Mouse (Mus musculus) adrenal gland, postnatal 10 days (tissue): ENCODE results near the gene Ankrd39. TPM values are rescaled to one million over a fixed set of nuclear protein-coding genes. Genes with fewer than 3 reads are reported as not detected.

Experiments used
- DNase-seq: peaks from one replicate; pipeline ENCODE4 v3.0.0; 2021; ENCODE audit warnings: mixed read lengths
- total RNA-seq, 2 experiments: library from RNA; stranded (reverse); gene quantifications; 2 replicates each; pipeline ENCODE4 v1.2.3; 2021

Gene Ankrd39
- total RNA-seq, 2 experiments from 2014 or later: 12.9 to 21.6 TPM

DNA sequence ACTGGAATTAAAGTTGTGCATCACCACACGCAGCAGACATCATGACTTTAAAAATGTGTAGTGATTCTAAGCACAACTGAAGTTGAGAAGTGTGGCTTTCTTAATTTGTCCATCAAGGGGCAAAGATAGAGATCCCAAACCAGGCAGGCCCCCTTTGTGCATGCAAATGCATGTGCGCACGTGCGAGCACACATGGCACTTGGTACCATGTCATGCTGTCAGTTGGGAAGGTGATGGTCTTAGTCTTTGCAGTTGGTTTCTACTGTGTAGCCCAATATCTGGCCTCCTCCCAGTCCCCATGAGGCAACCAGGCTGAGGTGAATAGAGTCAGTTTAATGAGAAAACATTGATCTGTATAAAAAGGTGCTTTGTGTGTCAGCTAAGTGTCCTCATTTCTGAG is 17.4 kb downstream of the Ankrd39 start:
- DNase-seq: no peak

GRCm38 (mm10) chr1:36529274-36529673 is 18.0 kb downstream of the Ankrd39 start:
- DNase-seq: no peak

- peak; percentile 50 for DNase-seq
Observed at GRCm38 (mm10) chr1:36528351-36528750, 18.9 kb downstream of the Ankrd39 start.

DNA sequence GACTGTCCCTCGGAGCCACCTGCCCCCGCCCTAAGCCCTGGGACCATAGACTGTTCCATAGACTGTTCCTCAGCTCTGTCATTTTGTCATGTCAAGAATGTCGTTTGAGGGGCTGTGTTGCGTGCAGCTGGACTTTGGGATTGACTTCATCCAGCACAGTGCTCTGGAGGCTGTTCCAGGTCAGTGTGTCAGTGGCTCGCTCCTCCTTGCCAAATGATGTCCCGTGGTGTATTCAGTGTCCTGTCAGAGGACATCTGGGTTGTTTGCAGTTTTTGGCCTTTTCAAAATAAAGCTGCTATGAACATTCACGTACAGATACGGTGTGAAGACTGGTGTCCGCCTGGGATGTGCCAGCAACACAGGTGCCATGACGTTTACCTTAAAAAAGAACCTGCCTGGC is 20.3 kb downstream of the Ankrd39 start:
- no peak for DNase-seq

- DNase-seq: no peak
Observed at GRCm38 (mm10) chr1:36525774-36526173, 21.5 kb downstream of the Ankrd39 start.

DNA sequence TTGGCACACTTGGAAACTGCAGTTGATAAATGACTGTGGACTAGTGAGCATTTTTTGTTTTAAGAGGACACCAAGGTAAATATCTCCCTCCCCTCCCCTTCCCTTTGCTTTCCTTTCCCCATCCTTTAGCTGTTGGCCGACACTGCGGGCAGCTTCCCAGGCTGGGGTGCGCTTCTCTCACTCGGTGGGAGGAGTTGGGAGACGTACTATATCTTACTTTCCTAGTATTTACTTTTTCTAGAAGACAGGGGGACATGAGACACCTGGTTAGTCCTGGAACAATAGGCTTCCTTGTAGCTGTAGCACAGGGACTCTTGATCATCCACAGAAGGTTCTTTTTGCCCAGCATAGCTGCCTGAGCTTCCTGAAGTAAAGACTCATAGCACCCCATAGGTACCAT is 23.2 kb downstream of the Ankrd39 start:
- no peak for DNase-seq

DNA sequence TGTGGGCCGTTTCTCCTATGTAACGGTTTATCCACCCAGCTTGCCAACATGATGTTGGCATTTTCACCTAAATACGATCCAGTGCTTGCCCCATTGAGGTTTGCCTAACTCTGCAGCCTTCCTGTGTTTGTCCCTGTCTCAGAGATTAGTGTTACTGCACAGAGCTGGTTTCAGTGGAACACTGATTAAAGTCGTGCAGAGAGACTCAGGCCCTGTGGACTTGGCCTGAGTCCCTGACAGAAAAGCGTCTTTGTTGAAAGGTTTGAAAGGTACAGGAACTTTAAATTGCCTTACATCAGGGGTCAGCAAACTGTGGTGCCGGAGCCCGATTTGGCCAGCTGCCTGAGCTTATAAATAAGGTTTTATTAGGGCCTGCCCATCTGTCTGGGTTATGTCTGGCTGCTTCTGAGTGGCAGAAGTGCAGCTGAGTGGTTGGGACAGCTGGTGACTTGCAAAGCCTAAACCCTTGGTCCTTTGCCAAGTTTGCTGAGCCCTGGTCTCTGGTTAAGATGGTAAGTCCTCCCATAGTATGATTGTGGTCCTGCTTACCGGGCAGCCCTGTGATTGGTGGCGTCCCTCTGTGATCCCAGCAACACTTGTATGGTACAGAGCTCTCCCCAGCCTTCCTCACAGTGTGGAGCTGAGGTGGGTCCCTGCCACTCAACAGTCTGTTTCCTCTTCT is 23.8 kb downstream of the Ankrd39 start:
- no peak for DNase-seq

- DNase-seq: no peak
Observed at GRCm38 (mm10) chr1:36522210-36522609, 25.0 kb downstream of the Ankrd39 start.

GRCm38 (mm10) chr1:36519626-36520025 is 27.6 kb downstream of the Ankrd39 start:
- DNase-seq: no peak

DNA sequence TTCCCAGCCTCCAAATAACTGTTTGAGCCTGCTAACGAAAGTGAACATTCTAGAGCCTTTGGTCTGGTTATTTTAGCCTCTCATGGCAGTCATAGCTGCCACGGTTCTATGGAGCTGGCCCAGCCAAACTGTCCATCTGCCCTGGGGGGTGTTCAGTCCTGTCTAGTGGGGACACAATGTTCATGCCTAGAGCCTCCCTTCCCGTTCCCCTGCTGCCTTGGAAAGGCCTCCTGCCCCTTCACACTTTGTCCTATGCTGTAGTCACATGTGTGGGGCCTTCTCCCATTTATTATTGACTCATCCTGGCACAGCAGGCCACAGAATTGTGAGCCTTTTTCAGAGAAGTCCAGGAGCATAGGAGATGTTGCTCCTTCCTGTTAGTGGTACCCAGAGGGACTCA is 29.0 kb downstream of the Ankrd39 start:
- no peak for DNase-seq

DNA sequence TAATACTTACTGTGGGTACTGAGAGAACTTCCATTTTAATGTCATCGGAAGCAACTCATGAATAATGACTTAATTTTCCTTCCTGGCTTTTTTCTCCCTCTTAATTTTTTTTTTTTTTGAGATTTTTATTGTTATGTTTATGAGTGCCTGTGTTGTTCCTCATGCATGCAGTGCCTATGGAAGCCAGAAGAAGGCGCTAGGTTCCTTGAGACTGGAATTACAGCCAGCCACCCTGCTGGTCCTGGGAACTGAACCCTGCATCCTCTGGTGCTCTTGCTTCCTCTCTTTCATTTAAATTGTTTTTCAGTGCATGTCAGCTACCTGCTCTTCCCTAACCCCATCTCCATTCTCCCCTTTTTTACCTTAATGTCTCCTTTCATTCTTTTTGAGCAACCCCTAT is 33.5 kb downstream of the Ankrd39 start:
- DNase-seq: peak; percentile 48

- DNase-seq: peak; percentile 31
Observed at GRCm38 (mm10) chr1:36513310-36513709, 33.9 kb downstream of the Ankrd39 start.

DNA sequence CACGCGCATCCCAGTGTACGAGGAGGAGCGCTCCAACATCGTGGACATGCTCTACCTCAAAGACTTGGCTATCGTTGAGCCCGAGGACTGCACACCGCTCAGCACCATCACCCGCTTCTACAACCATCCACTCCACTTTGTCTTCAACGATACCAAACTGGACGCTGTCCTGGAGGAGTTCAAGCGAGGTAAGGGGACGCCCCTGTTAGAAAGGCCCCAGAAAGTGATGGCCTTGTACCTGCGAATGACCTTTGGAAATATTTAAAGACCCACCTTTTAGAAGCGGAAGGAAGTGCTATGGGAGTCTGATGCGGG is 34.3 kb downstream of the Ankrd39 start:
- no peak for DNase-seq

GRCm38 (mm10) chr1:36512089-36512965 is 34.9 kb downstream of the Ankrd39 start:
- DNase-seq: peak; percentile 67

GRCm38 (mm10) chr1:36511289-36512021 is 35.8 kb downstream of the Ankrd39 start, which contains the start of gene Cnnm3:
Gene Cnnm3 (plus strand): TSS chr1:36511867.
- DNase-seq: peak; percentile 100

DNA sequence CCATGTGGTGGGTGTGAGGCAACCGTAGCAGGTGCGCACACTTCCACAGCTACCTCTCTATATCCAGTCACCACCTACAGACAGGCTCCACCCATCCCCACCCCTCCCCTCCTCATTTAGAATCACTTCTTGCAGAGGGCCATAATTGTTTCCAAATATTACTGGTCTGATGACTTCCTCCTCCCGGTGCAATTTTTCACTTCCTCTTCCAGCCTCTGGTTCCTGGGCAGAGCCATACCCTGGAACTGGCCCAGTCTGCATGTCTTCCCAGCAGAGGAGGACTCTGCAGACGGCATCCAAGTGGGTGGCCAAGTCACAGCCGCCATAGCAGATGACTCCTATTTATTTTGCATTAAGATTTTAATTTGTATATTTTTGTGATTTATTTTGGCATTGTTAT is 39.0 kb downstream of the Ankrd39 start:
- DNase-seq: no peak

DNA sequence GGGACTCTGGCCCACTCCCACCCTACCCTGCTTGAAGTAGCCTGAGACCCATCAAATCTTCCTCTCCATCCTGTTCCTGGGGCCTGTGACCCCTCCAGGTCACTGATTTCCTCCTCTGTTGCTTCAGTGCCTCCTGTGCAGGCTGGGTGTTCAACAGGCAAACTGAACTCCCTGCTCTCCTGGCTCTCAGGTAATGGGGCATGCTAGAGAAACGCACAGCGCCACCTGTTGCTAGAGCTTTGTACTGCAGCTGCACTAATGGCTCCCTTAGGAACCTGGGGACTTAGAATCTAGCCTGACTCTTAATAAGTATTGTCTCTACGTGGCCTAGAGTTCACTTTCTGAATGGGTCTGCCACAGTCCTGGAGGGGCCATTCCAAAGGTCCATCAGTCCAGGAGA is 46.0 kb downstream of the Ankrd39 start:
- DNase-seq: peak; percentile 87

DNA sequence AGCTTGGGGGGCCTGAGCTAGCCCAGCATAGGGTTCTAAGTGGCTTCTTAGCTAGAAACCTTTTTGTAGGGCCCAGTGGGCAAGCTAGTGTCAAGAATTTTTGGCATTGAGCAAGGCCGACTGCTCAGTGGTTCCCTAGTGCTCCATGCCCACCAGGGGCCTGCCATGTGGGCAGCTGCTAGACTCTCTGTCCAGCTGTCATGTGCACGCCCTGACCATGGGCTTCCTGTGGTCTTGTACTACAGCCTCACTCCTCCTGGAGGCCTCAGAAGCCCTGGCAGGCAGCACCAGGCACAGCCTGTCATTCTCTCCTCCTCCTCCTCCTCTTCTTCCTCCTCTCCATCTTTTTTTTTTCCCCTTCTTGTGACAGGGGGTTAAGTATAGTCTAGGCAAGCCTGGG is 49.9 kb downstream of the Ankrd39 start:
- no peak for DNase-seq

GRCm38 (mm10) chr1:36496719-36497118 is 50.5 kb downstream of the Ankrd39 start:
- peak; percentile 42 for DNase-seq

DNA sequence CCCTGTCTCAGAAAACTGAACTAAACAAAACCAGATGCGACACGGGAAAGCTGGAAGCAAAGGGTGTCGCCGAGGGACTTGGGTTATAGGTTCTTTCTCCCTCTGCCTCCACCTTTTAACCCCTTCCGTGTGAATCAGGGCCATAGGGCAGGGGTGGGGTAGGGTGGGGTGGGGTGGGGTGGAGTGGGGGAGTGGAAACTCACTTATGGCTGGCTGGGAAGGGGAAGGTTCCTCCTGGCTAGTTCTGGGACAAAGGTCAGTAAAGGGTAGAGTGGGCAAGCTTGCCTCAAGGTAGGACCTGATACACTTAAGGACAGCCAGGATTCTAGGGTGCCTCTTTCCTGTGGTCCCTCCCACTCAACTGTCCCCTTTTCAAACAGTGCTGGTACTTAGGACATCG is 53.9 kb downstream of the Ankrd39 start:
- no peak for DNase-seq

DNA sequence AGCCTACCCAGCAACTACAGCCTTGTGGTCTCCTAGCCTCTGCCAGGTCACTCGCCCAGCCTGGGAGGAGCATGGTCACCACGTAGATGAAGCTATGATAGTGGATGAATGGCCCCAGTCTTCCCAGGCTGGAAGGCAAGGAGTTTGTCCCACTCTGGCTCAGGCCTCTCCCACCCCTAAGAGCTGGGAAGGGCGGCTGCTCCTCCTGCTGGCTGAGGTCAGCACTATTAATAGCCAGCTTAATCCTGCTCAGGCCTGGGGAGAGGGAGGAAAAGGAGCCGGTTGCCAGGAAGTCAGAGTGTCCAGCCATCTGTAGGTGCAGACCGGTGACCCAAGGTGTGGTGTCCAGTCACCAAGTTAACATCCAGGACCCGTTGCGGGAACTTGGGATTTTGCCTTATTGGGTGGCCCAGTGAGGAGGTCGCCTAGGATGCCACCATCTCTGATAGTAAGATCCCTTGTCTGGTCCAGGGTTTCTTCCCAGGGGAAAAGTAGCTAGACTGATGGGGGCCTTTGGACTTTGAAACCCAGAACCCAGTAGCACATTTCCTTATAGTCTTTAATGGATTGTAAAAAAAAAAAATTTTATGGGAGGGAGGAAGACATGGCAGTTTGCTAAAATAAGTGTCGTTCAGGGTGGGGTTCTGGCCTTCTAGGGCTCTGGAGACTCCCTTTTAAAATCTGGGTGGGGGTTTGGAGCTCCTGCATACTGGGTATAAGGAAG is 54.7 kb downstream of the Ankrd39 start:
- peak; percentile 64 for DNase-seq

- no peak for DNase-seq
Observed at GRCm38 (mm10) chr1:36489661-36490060, 57.6 kb downstream of the Ankrd39 start.
